Mouse (Mus musculus): Measurements from ENCODE around the gene Map4k3.
"Not testable (repeated sequence)": the region's sequence is repeated elsewhere in the genome, so short reads cannot be mapped to it uniquely, and the experiment has no call there.

Map4k3 gene

DNA sequence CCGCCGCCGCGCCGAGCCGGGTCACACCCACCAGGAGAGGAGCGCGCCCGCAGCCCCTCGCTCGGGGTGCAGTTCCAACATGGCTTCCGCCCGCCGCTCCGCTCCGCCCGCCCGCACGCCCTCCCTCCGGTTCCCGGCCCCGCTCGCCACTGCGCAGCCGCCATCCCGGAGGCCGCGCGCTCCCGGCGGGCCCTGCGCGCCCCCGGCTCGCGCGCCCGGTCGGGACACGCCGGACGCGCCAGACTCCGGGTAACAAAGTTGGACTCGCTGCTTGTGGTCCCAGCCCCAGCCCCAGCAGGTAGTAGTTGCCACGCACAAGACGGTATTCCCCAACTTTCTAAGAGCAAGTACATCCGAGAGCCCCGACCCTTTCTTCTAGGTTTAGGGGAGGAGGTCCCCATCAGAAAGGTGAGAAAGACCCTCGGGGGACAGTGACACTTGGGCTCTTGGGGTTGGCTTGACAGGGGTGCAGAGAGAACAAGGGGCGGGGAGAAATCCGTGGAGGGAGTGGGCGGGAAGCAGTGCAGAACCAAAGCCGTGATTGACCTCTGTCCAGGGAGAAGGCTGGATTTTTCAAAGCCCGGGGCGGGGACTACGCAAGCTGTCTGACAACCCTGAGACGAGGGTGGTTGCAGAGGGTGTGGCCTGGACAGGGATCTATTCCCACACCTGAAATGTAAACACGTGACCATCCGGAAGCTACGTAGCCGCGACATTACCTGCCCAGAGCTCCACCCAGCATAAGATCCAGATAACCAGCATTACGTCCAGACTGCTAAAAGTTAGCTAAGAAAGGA lies at the start of gene Map4k3:
TSS of gene Map4k3 (minus strand) at position 424 of the 797 bp plus-strand sequence.
- peak; percentile 90 for DNase-seq

DNA sequence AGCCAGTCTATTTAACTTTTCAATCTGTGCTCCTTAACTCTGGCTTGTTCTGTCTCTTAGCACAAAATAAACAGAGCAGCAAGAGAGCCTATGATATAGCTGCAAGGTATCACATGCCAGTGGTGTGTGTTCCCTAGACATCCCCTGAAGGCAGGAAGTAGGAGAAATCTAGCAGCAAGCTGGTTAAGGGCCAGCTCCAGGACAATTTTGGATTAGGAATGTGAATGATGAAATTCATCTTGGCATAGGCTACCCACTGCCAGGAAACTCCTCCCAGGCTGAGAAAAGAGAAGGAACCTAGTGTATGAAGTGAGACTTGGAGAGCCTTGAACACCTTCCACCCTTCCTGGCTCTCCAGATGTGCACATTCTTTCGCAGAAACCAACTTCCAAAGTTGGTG lies 49.3 kb upstream of the Map4k3 start:
- DNase-seq = no peak

DNA sequence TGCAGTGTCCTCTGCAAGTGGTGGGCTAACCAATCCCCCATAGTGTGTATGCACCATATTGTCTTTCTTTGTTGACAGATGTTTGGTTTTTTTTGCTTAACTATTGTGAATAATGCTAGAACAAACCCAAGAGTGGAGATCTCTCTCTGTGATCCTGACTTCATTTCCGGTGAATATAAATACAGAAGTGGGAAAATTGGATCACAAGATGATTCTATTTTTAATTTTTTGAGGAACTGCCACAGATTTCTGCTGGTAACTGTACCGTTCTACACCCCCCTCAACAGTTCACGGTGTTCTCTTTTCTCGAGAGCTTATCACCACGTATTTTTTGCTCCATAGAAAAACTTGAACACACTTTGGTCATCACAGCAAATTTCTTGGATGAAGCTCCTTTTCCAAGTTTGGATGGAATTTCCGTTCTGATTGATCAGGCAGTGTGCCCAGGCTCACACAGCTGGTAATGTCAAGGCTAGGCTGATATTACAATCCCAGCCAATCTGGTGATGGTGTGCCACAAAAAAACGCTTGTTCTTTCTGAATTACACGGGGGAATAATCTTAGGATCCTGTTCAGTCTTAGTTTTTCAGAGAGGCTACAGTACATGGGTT lies 47.0 kb upstream of the Map4k3 start:
- DNase-seq = no peak

DNA sequence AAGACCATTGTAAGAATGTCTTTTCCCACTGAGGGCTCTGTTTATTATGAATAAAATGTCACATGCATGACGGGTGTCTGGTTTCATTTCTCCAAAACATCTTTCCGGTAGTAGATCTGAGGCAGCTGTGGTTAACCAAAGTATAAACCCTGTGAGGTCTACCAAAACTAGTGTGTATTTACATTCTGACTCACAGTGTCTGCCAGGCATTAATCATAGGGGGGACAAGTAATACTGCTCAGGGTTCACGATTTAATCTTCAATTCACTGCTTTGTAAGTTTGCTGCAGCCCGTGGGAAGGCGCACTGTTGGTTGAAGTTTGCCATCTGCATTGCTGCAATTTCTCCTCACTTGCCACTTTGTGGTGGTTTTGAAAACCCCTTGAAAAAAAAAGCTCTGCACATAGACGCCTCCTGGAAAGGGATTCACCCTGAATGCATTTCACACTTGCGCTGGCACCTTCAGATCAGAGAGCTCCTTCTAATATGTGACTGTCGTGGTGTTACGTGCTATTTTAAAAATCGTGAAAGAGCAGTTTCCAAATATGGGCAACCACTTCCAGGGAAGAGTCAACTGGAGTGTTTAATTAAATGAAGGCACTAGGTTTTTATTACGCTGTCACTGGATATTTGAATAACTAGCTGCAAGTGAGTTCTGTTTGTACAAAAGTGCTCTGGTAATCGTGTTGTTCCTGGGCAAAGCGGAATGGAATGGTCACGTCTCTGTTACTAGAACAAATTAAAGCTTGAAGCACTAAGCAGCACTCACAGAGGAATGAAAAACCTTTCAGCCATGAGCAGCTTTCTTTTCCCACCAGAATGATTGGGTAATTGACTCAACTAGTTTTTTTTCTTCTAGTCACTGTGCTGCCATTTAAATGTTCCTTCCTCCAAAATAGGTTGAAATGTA lies 44.5 kb upstream of the Map4k3 start:
- DNase-seq = no peak

DNA sequence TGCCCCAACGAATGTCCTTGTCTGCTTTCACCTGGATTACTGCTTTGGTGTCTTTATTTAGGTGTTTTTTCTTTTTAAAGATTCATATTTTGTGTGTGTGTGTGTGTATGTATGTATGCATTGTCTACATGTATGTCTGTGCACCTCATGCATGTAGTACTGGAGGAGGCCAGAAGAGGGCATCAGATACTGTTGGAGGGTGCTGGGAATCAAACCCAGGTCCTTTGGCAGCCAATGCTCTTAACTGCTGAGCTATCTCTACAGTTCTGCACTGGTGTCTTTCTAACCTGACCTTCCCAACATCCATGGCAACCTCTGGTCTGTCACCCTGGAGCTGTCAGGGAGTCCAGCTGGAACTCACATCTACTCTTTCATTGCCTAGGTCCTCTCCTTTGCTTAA lies 41.8 kb upstream of the Map4k3 start:
- DNase-seq = no peak

DNA sequence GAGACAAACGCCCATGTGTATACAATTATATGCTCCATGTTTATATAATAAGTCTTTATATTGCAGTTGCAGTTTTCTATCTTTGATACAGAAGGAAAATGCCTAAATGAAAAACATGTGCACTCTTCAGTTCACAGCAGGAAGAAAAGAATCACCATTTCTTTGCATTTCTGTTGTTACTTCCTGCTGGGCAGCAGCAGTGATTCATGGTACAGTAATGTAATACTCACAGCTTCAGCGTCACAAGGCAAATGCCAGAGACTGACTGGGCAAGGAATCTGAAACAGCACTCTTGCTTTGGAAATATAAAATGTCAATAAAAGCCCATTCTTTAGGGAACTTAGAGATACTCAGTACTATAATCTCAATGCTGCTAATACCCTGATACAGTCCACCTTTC lies 36.9 kb upstream of the Map4k3 start:
- no peak for DNase-seq

DNA sequence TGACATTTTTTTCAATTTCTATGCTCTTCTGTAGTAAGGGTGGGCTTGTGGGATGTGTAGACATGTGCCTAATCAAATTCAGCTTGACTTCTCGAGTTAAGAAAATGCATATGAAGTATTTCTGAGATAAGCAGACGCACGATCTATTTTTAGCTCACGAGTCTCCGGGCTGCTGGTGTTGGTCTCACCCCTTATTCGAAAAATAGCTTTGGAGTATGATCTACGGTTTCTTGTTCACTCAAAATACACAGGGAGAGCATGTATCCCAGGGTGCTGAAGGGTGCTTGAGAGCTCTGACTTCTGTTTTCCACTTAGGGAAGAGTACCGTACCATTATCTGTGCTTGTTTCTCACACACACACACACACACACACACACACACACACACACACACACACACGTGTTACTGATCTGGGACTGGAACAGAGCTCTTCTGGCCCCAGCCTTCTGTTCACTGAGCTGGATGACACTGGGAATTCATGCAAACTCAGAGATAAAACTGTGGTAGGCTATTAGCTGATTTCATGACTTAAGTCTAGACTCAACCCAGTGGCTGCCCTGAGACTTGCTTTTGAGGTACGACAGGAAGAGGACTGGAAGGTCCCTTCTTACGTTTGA lies 34.9 kb upstream of the Map4k3 start:
- no peak for DNase-seq

DNA sequence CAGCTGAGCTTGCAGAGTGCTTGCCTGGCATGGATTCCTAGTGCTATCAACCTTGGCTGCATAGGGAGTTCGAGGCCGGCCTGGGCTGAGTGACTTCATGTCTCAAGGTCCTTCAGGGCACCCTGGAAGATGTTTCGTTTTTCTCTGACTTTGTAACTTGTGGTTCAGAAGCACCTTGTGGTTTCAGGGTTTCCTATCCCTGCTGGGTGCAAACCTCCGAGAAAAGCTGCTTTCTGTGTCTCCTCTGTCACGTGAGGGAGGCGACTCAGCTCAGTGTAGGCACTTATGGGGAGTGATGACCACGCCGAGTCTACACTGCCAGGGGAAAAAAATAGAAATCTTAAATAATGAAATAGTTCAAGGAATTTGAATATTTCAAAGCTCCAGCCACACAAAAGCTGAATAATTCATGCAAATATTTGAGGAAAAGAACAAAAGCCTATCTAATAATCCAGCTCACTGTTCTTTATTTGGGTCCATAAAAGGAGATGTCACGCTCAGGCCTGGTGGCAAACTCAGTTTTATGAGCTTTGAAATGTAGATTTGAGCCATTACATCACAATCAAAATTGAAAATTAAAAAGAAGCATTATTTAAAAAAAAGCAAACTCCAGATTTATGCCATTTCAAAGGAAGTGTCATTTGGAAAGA lies 34.2 kb upstream of the Map4k3 start:
- DNase-seq = no peak

DNA sequence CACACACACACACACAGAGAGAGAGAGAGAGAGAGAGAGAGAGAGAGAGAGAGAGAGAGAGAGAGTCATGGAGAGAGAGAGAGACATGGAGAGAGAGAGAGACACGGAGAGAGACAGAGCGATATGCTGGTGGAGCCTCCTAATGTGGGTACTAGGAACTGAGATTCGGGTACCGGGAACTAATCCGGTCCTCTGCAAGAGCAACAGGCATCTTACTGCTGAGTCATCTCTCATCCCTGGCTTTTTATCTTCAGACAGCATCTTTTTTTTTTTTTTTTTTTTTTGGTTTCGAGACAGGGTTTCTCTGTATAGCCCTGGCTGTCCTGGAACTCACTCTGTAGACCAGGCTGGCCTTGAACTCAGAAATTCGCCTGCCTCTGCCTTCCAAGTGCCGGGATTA lies 32.9 kb upstream of the Map4k3 start:
- DNase-seq = not testable (repeated sequence)

DNA sequence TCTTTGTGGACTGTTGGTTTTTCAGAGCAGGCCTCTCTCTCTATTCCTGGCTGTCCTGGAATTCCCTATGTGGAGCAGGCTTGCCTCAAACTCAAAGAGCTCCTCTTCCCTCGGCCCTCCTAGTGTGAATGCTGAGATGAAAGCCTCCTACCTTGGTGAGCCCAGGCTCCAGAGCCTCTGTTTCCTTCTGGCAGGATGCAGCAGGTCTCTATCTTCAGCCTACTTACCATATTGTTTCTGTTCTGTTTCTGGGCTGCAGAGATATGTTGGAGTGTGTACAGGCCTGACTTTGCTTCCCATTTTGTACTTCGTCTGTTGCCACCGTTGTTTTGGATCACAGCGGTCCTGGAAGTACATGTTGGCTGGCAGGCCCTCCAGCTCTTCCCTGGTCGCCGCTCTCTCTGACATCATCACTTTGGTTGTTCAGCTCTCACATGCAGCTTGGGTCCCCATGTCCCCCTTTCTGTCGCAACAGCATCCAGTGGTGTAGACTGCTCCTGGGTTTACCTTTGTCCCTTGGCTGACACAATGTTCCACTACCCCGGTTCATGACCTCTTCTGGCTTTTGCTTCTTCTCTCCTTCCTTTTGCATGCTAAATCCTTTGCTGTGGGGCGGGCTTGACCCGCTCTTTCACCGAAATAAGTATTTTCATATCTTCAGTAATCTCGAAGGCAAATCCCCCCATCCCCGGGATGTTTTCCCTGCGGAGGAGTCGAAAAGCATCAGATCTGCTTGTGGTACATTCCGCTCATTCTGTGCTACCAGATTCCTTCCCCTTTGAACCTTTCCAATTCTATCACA lies 32.3 kb upstream of the Map4k3 start:
- DNase-seq = no peak

DNA sequence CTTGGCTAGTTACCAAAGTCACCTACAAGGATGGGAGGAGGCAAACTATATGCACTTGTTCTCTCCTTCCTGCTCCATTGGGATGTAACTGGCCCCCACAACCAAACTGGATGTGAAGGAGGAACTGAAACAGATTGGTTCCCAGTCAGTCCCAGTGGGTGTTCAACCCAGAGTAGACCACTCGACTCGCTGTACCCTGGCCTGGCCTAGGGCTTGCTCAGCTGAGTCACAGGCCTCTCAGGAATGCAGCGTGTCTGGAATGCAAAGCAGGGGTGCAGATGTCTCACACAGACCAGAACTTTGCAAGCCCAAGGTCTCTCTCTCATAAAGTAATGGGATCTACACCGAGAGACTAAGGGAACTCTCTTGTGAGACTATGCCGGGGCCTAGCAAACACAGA lies 27.8 kb upstream of the Map4k3 start:
- DNase-seq = no peak

DNA sequence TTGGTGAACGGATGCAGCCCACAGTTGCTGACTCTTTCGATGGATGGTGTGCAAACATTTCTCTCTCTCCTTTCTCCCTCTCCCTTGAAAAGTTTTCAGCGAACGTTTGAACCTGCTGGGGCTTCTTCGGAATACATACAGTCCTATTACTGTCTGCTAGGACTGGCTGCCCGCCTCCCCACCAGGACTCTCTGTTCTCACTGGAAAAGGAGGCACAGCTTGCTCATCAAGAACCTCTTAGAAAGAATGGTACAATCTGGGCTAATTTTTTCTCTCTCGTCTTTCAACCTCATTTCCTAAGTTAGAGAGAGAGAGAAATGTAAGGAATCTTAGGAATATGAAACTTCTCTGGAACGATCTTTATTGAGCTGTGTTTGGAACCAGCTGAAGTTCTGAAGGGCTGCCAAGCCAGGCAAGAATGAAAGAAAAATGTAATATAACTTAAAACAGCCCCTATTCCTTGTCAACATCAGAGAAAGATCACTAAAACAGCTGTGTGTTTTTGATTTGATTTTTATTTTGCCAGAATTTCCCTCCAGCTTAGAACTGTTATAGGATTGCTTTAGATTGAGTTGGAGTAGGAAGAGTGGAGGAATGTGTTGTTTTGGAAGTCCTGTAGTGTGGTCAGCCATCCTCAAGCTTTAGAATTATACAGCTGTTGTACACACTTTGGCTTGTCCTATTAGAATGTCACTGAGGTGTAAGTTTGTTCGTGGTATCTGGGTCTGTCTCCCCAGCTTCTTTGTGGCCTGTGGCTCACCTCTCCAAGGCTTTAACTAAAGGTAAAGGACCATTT lies 27.0 kb upstream of the Map4k3 start:
- DNase-seq = no peak

DNA sequence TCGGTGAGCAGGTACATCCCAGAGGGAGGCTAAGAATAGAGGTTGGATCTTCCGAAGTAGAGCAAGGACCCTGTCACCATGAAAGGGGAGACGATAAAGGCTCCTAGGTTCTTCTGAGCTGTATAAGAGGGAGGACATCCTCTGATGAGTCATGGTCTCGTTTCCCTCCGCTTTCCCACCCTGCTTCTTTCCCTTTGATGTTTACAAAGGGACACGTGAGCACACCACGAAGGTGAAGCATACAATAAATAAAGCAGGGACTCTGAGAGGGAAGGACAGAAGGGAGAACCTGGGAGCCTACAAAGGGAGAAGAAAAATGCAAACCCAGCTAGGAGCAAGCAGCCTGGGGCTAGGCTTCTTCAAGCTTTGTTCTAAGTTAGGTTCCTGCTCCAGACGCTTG lies 26.3 kb upstream of the Map4k3 start:
- DNase-seq = no peak

DNA sequence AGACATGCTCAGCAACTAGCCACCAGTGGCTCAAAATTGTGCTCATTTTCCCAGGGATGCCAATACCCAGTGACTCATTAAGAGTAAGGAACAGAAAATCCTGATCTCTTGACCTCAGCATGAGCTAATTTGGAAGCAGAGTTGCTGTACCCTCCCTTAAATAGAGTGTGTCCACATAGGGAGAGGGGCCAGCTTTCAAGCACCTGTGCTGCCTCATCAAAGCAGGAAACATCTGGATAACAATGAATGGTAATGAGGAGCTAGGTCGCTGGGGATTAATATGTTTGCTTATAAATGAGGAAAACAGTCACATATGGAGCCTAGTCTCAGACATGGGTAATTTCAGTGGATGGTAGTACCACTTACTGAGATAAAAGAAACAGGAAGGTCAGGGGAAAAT lies 24.2 kb upstream of the Map4k3 start:
- no peak for DNase-seq

DNA sequence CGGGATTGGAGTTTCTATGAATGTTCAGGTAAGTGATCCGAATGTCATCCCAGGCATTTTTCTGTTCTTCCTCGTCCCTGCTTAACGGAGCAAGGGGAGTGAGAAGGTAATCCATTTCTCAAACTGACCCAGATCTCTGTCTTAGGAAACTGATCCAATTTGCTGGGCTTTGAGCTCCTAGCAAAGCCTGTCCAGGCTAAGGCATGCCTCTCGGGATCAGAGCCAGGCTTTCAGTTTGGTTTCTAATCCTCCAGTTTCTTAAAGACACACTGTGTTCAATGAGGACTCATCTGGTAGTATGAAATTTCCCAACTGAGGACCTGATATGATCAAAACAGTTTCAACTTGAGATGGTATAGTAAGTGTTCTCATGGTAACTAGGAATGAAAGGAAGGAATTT lies 11.1 kb upstream of the Map4k3 start:
- no peak for DNase-seq

DNA sequence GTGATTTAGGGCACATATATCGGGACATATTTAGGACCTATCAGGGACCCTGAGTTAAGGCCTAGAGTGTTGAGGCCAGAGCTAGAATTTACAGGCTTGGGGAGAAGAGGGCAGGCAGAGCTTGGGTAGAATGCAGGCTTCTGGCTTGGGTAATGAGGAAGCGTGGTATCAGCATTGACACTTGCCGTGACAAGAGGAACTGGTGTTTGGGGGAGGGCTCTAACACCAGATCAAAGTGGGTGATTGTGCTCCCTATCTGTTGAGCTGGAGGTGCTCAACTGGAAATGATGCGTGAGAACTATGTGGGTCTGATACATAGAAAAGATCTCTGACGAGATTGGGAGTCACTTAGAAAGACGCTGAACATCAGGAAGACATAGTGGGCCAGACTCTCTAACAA lies 6.4 kb upstream of the Map4k3 start:
- DNase-seq = no peak

DNA sequence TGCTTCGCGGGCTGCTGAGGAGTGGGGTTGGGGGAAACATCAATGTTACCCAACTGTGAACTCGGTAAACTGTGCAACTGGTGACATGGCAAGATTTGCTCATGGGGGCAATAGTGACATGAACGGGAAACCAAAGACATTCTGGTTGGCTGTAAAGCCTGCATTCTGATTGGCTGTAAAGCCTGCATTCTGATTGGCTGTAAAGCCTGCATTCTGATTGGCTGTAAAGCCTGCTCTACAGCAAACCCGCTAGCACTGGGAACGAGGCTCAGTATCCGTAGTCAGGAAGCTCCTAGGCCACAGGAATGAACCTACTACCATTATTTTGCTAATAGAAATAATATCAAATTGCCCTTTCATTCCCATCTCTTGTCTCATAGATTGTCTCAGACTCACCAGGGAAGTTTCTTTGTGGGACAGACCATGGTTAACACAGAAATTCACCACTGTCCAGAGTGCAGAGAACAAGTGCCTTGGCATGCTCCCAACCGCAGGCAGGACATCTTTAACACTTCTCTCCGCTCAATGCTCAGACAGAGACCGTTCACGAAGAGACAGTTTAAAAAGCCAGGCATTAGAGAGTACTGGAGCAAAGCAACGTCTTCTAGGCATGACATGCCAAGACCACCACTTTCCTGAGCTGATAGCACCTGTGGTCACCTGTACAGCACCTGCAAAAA lies 5.0 kb upstream of the Map4k3 start:
- DNase-seq = no peak

DNA sequence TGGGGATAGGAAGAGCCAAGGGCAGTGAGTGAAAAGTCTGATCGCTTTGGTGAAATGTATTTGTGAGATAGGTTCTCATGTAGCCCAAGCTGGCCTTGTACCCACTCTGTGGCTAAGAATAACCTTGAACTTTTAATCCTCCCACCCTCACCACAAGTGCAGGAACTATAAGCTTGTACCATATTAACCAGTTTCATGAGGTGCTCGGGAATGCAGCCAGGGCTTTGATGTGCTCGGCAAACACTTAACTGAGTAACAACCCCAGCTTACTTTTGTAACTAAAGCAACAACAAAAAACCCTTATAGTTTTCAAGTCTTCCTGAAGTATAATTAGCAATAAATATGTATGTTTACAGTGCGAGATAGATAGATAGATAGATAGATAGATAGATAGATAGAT lies 4.0 kb upstream of the Map4k3 start:
- DNase-seq = peak; percentile 25

DNA sequence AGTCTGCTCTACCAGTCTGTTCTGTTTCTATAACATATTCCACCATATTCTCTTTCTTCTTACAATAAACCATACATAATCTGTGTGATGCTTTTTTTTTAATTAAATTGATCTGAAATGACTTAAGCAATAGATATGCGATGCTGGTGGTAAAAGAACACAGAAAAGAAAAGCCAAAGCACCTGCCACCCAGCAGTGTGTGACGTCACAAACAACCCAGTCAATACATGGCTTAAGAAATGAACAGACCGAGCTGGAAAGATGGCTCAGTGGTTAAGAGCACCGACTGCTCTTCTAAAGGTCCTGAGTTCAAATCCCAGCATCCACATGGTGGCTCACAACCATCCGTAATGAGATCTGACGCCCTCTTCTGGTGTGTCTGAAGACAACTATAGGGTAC lies 2.0 kb upstream of the Map4k3 start:
- DNase-seq = not testable (repeated sequence)

DNA sequence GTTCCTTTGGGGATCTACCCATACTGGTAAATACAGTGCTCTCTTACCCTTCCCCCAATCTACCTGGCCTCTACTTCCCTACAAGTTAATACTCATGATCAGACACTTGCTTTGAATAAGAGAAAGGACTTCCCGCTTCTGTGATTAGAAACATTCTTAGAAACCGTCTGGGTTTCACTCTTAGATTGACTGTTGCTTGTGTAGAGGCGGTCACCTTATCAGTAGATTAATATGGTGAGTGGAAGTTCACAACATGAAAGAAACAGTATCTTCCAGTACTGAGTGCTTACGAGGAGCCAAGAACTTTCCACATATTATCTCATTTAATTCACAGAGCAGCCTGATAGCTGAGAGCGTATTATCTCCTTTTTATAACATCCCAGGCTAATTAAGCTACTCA lies 1.5 kb upstream of the Map4k3 start:
- no peak for DNase-seq

All from lung, postnatal 14 days (tissue).